Mouse (Mus musculus) intestine, embryonic 14.5 days (tissue): ENCODE measurements around the gene a. TPM values are rescaled to one million over a fixed set of nuclear protein-coding genes. Genes with fewer than 3 reads are reported as not detected.

Source experiments
- ATAC-seq: fragments of 200-750 bp; cut with Nextera tagmentation; replicated peaks from 2 replicates; pipeline ENCODE4 v1.8.0; 2017; ENCODE audit warnings: low read depth, moderate number of reproducible peaks, moderate TSS enrichment, moderate library complexity; ENCODE audit not compliant: low FRiP score, low TSS enrichment
- DNase-seq: peaks from one replicate; pipeline ENCODE4 v3.0.0-alpha.2; 2018; ENCODE audit warnings: low spot score
- H3K27ac ChIP-seq: fragments of 300-500 bp; sonication (generic); 2 replicates; pipeline ENCODE4 v1.5.1; 2014; ENCODE audit warnings: low read depth, mild to moderate bottlenecking, control low read depth
- H3K27me3 ChIP-seq: fragments of 300-500 bp; sonication (generic); replicated peaks from 2 replicates; pipeline ENCODE4 v1.6.1; 2014; ENCODE audit warnings: low read length, control low read depth; ENCODE audit not compliant: control insufficient read depth, insufficient read depth
- H3K36me3 ChIP-seq: fragments of 300-500 bp; sonication (generic); 2 replicates; pipeline ENCODE4 v1.6.1; 2014; ENCODE audit warnings: low read length, control low read depth; ENCODE audit not compliant: control insufficient read depth, insufficient read depth
- H3K4me1 ChIP-seq: fragments of 300-500 bp; sonication (generic); replicated peaks from 2 replicates; pipeline ENCODE4 v1.6.1; 2014; ENCODE audit warnings: low read length, control low read depth, mixed read lengths; ENCODE audit not compliant: control insufficient read depth, insufficient read depth
- H3K4me2 ChIP-seq: fragments of 300-500 bp; sonication (generic); 2 replicates; pipeline ENCODE4 v1.6.1; 2014; ENCODE audit warnings: low read length
- H3K4me3 ChIP-seq: fragments of 300-500 bp; sonication (generic); 2 replicates; pipeline ENCODE4 v1.5.1; 2014; ENCODE audit warnings: low read depth, low read length, control low read depth, mixed read lengths
- H3K9ac ChIP-seq: fragments of 300-500 bp; sonication (generic); 2 replicates; pipeline ENCODE4 v1.6.1; 2014; ENCODE audit warnings: mild to moderate bottlenecking, low read length
- H3K9me3 ChIP-seq: fragments of 300-500 bp; sonication (generic); 2 replicates; pipeline ENCODE4 v1.6.1; 2016; ENCODE audit warnings: low read length, control low read depth; ENCODE audit not compliant: control insufficient read depth
- WGBS: fragments of 180-500 bp; shearing (Covaris S2); extraction: QIAGEN DNeasy Blood & Tissue Kit; methylation state at CpG from one replicate; pipeline ENCODE4 v1.1.7; 2014; 5-methylcytosine and 5-hydroxymethylcytosine counted together
- polyA plus RNA-seq: library from polyadenylated mRNA; unstranded; fragments of >200 nt; fragmentation: Nextera tagmentation; extraction: Ambion mirVana; gene quantifications from 2 replicates; pipeline ENCODE4 v1.2.1, GENCODE M21; 2014

The a gene
- polyA plus RNA-seq, 1 experiment from 2014 or later: 1.5 TPM

- H3K27ac ChIP-seq: peak overlapping the region; percentile 14; the same call in 1 of the 2 replicates
Measured at GRCm38 (mm10) chr2:154789977-154790655, 1.1 kb upstream of the a start.

GRCm38 (mm10) chr2:154791661-154792642 is 750 bp downstream of the a start:
- H3K4me2 ChIP-seq: peak overlapping the region; percentile 80
- no peaks in the 10 kb centered on the region for H3K36me3 ChIP-seq
- H3K9me3 ChIP-seq: no peaks in the 10 kb centered on the region
- H3K27me3 ChIP-seq: no peaks in the 10 kb centered on the region
- under 1% methylated on average over 67 of the region's 67 CpGs for WGBS
- DNase-seq: peak; percentile 79
- peak overlapping the region; percentile 98 for H3K4me3 ChIP-seq
- H3K9ac ChIP-seq: peak overlapping the region; percentile 95
- H3K4me1 ChIP-seq: peaks cover 28% of the 10 kb centered on the region
- H3K27ac ChIP-seq: peak overlapping the region; percentile 99
- peak; percentile 37 for ATAC-seq

More at GRCm38 (mm10) chr2:154789977-154790655, 1.1 kb upstream of the a start:
- peak overlapping the region; percentile 47 for H3K4me2 ChIP-seq
- WGBS: 6% methylated on average over 14 of the region's 14 CpGs
- peak; percentile 51 for DNase-seq
- no peak for ATAC-seq
- H3K36me3 ChIP-seq: no peaks in the 10 kb centered on the region
- no peaks in the 10 kb centered on the region for H3K27me3 ChIP-seq
- no peaks in the 10 kb centered on the region for H3K9me3 ChIP-seq
- peak overlapping the region; percentile 27 for H3K4me3 ChIP-seq
- peak overlapping the region; percentile 29 for H3K9ac ChIP-seq
- H3K4me1 ChIP-seq: peaks cover 26% of the 10 kb centered on the region

GRCm38 (mm10) chr2:154803372-154803771 is 12.2 kb downstream of the a start:
- WGBS: 74% methylated on average over 1 of the region's 1 CpGs
- Histone ChIP-seq H3K9me3 (no peaks in the 10 kb centered on the region), H3K4me3 (no peak overlapping the region), H3K4me2 (no peak overlapping the region), H3K4me1 (peaks cover 16% of the 10 kb centered on the region), H3K27me3 (no peaks in the 10 kb centered on the region), H3K27ac (no peak overlapping the region), H3K36me3 (no peaks in the 10 kb centered on the region), H3K9ac (no peak overlapping the region)
- no peak for ATAC-seq
- DNase-seq: no peak

DNA sequence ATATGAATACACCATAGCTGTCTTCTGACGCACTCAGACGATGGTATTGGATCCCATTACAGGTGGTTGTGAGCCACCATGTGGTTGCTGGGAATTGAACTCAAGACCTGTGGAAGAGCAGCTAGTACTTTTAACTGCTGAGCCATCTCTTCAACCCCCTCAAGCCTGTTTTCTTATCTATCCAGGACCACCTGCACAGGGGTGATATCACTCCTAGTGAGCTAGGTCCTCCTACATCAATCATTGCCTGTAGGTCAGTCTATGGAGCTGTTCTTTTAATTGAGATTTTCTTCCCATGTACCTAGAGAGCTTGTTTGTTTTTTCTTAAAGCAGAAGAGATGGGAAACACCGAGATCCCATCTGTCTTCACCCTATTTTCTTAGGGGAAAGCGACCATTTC is 12.6 kb downstream of the a start:
- no peak overlapping the region for H3K27ac ChIP-seq
- no peak overlapping the region for H3K4me3 ChIP-seq
- H3K36me3 ChIP-seq: no peaks in the 10 kb centered on the region
- no peaks in the 10 kb centered on the region for H3K27me3 ChIP-seq
- no peak overlapping the region for H3K4me2 ChIP-seq
- no peaks in the 10 kb centered on the region for H3K9me3 ChIP-seq
- no peak overlapping the region for H3K9ac ChIP-seq
- 73% methylated on average over 4 of the region's 4 CpGs for WGBS
- ATAC-seq: no peak
- peak; percentile 48 for DNase-seq
- H3K4me1 ChIP-seq: peaks cover 21% of the 10 kb centered on the region

- peak; percentile 28 for DNase-seq
- WGBS: 66% methylated on average over 1 of the region's 1 CpGs
- no peaks in the 10 kb centered on the region for H3K36me3 ChIP-seq
- H3K27me3 ChIP-seq: no peaks in the 10 kb centered on the region
- no peak overlapping the region for H3K9ac ChIP-seq
- no peak for ATAC-seq
- H3K9me3 ChIP-seq: no peaks in the 10 kb centered on the region
- H3K27ac ChIP-seq: no peak overlapping the region
- peaks cover 26% of the 10 kb centered on the region for H3K4me1 ChIP-seq
- H3K4me3 ChIP-seq: no peak overlapping the region
- no peak overlapping the region for H3K4me2 ChIP-seq
Measured at GRCm38 (mm10) chr2:154807689-154808088, 16.5 kb downstream of the a start.

- no peaks in the 10 kb centered on the region for H3K27me3 ChIP-seq
- no peak overlapping the region for H3K4me2 ChIP-seq
- ATAC-seq (no peak), DNase-seq (peak; percentile 49)
- H3K9ac ChIP-seq: no peak overlapping the region
- H3K36me3 ChIP-seq: no peaks in the 10 kb centered on the region
- WGBS: 65% methylated on average over 1 of the region's 1 CpGs
- no peaks in the 10 kb centered on the region for H3K9me3 ChIP-seq
- no peak overlapping the region for H3K4me3 ChIP-seq
- no peak overlapping the region for H3K27ac ChIP-seq
- H3K4me1 ChIP-seq: peaks cover 26% of the 10 kb centered on the region
Measured at GRCm38 (mm10) chr2:154809107-154809762, 18.0 kb downstream of the a start.

- DNase-seq (no peak), ATAC-seq (no peak)
- H3K27ac ChIP-seq: no peak overlapping the region
- no peak overlapping the region for H3K4me2 ChIP-seq
- no peaks in the 10 kb centered on the region for H3K9me3 ChIP-seq
- peaks cover 23% of the 10 kb centered on the region for H3K4me1 ChIP-seq
- H3K36me3 ChIP-seq: no peaks in the 10 kb centered on the region
- no peaks in the 10 kb centered on the region for H3K27me3 ChIP-seq
- WGBS: 45% methylated on average over 1 of the region's 1 CpGs
- no peak overlapping the region for H3K4me3 ChIP-seq
- no peak overlapping the region for H3K9ac ChIP-seq
Measured at GRCm38 (mm10) chr2:154810821-154811220, 19.6 kb downstream of the a start.

GRCm38 (mm10) chr2:154813426-154813825 is 22.2 kb downstream of the a start:
- Histone ChIP-seq H3K36me3 (no peaks in the 10 kb centered on the region), H3K27me3 (no peaks in the 10 kb centered on the region), H3K27ac (no peak overlapping the region), H3K4me1 (peaks cover 18% of the 10 kb centered on the region), H3K9me3 (no peaks in the 10 kb centered on the region), H3K9ac (no peak overlapping the region), H3K4me3 (no peak overlapping the region), H3K4me2 (no peak overlapping the region)
- ATAC-seq (no peak), DNase-seq (no peak)
- 81% methylated on average over 2 of the region's 2 CpGs for WGBS
